Mouse (Mus musculus): ENCODE results near the gene Hspbap1. TPM values are rescaled to one million over a fixed set of nuclear protein-coding genes. Genes with fewer than 3 reads are reported as not detected.

The Hspbap1 gene
- total and polyA plus RNA-seq, 3 experiments: 2.1 to 2.6 (median 2.5) TPM

DNA sequence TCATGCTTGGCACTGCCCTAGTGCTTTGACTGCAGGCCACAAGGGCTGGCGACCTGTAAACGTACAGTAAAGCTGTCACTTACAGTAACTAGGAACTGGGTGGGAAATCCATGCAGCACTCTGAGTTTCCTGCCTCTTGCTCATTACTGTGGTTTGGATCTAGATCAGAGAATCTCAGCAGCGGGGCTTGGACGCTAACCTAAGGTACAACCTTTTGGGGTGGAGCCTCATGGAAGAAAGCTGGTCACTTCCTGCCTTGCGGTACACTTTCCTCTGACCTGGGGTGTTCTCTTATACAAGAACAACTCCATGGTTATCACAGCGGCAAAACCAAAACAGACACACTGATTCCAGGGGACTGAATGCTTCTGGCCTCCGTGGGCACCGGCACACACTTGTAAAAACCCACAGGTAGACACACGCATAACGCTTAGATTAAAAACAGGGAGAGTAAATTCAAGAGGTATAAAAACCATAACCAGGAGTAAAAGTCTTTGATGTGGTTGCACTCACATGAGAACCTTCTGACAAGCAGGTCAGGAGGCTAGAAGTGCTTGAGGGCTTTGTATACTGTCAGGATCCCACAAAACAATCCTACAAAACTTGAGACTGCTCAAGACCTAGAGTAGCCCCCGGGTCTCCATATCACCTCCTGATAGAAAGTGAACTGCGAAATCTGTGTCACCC lies 27.8 kb upstream of the Hspbap1 start:
- H3K4me1 ChIP-seq (ENCODE audit: control insufficient read depth, insufficient read depth, low read length): peaks cover 11% of the 10 kb centered on the region
- no peaks in the 10 kb centered on the region for H3K27me3 ChIP-seq (ENCODE audit: control insufficient read depth, insufficient read depth, low read length)
- WGBS: 60% methylated on average over 12 of the region's 12 CpGs
- H3K4me3 ChIP-seq: no peak overlapping the region
- no peaks in the 10 kb centered on the region; the same call in 1 of the 2 replicates for H3K36me3 ChIP-seq (ENCODE audit: control insufficient read depth, insufficient read depth, low read length)
- no peak for DNase-seq
- no peak overlapping the region for H3K9ac ChIP-seq (ENCODE audit: low read depth, low read length)
- no peak for TF ChIP-seq POLR2A (IDR thresholded peaks at IDR 0.05; ENCODE audit: insufficient read depth, low read depth, low read length)
- TF ChIP-seq EP300 (IDR thresholded peaks at IDR 0.05; ENCODE audit: insufficient read depth, low read depth, low read length): no peak
- TF ChIP-seq CTCF (IDR thresholded peaks at IDR 0.05): no peak
- no peak overlapping the region for H3K27ac ChIP-seq
- intact Hi-C loops (cut with DNase I): no loop called here
- peaks cover 2% of the 10 kb centered on the region; the same call in 1 of the 2 replicates for H3K79me2 ChIP-seq (replicated peaks; ENCODE audit: control insufficient read depth, insufficient read depth, low read length)

DNA sequence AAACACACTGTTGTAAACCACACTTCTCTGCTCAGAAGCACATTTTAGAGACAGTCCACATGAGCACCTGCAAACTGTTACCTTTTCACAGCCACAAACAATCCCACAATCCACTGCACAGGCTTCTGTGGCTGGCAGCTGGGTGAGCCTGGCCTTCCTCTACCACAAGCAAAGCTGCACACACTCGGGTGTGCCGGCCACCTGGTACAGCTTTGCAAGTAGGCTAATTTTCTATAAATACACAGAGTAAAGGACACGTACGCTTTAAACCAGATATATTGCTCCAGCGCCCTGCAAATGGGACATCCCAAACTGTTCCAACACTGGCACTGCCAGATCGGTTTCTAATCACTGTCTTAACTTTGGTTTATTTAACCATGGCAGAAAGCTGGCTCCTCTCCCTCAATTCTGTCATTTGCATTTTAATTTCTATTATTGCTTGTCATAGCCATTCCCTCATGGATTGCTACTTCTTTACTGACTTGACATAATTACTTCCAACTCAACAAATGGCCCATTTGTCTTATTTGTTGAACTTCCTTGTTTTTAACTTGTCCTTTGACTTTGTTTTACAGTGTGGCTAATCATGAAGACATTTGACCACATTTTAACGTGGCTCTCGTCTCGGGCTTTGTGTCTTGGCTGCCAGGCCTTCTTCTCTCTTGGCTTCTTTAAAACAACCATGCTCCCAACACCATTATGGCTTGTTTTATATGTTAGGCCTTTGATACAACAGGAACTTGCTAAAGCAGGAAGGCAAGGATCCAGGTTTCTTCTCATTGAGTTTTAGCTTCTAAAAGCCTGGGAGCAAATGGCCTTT lies 22.5 kb upstream of the Hspbap1 start:
- peak in 1 of 2 experiments; percentile 38 for DNase-seq
- no peak overlapping the region for H3K4me3 ChIP-seq
- H3K4me1 ChIP-seq (ENCODE audit: control insufficient read depth, insufficient read depth, low read length): peaks cover 7% of the 10 kb centered on the region
- H3K79me2 ChIP-seq (replicated peaks; ENCODE audit: control insufficient read depth, insufficient read depth, low read length): peaks cover 2% of the 10 kb centered on the region
- TF ChIP-seq EP300 (IDR thresholded peaks at IDR 0.05; ENCODE audit: insufficient read depth, low read depth, low read length) (no peak), CTCF (IDR thresholded peaks at IDR 0.05) (no peak), POLR2A (IDR thresholded peaks at IDR 0.05; ENCODE audit: insufficient read depth, low read depth, low read length) (no peak)
- peaks cover 8% of the 10 kb centered on the region for H3K36me3 ChIP-seq (ENCODE audit: control insufficient read depth, insufficient read depth, low read length)
- H3K9ac ChIP-seq (ENCODE audit: low read depth, low read length): no peak overlapping the region
- H3K27me3 ChIP-seq (ENCODE audit: control insufficient read depth, insufficient read depth, low read length): no peaks in the 10 kb centered on the region
- intact Hi-C loops (cut with DNase I): no loop called here
- WGBS: 62% methylated on average over 9 of the region's 9 CpGs
- peak overlapping the region; percentile 20 for H3K27ac ChIP-seq

GRCm38 (mm10) chr16:35748237-35748603 lies 22.0 kb upstream of the Hspbap1 start:
- intact Hi-C loops (cut with DNase I): no loop called here
- peaks cover 8% of the 10 kb centered on the region for H3K36me3 ChIP-seq (ENCODE audit: control insufficient read depth, insufficient read depth, low read length)
- no peak overlapping the region for H3K9ac ChIP-seq (ENCODE audit: low read depth, low read length)
- no peak for DNase-seq
- peaks cover 2% of the 10 kb centered on the region; the same call in 1 of the 2 replicates for H3K4me1 ChIP-seq (ENCODE audit: control insufficient read depth, insufficient read depth, low read length)
- peaks cover 2% of the 10 kb centered on the region for H3K79me2 ChIP-seq (replicated peaks; ENCODE audit: control insufficient read depth, insufficient read depth, low read length)
- WGBS: 90% methylated on average over 7 of the region's 7 CpGs
- H3K4me3 ChIP-seq: no peak overlapping the region
- TF ChIP-seq EP300 (IDR thresholded peaks at IDR 0.05; ENCODE audit: insufficient read depth, low read depth, low read length) (no peak), POLR2A (IDR thresholded peaks at IDR 0.05; ENCODE audit: insufficient read depth, low read depth, low read length) (no peak), CTCF (IDR thresholded peaks at IDR 0.05) (no peak)
- no peaks in the 10 kb centered on the region for H3K27me3 ChIP-seq (ENCODE audit: control insufficient read depth, insufficient read depth, low read length)
- no peak overlapping the region; the same call in 1 of the 2 replicates for H3K27ac ChIP-seq

DNA sequence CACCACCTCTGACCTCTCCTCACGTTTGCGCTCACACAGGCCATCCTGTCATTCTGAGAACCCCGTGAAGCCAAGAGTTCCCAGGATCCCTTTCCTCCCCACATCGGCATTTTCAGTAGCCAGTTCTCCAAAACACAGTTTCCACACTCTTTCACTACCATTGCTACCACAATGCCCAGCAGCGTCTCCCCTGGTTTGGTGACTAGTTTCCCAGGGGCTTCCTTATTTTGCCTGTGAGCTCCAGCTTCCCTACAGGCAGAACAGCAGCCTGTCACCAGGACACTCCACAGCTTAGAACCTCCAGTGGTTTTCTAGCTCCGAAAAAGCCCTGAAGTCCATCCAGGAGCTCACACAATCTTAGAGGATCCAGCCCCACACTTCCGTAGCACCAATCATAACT lies 20.8 kb upstream of the Hspbap1 start:
- no peak overlapping the region for H3K4me3 ChIP-seq
- H3K27ac ChIP-seq: no peak overlapping the region
- no peak for TF ChIP-seq CTCF (IDR thresholded peaks at IDR 0.05)
- TF ChIP-seq EP300 (IDR thresholded peaks at IDR 0.05; ENCODE audit: insufficient read depth, low read depth, low read length): no peak
- no peak for TF ChIP-seq POLR2A (IDR thresholded peaks at IDR 0.05; ENCODE audit: insufficient read depth, low read depth, low read length)
- H3K79me2 ChIP-seq (replicated peaks; ENCODE audit: control insufficient read depth, insufficient read depth, low read length): peaks cover 2% of the 10 kb centered on the region; the same call in 1 of the 2 replicates
- peaks cover 2% of the 10 kb centered on the region; the same call in 1 of the 2 replicates for H3K4me1 ChIP-seq (ENCODE audit: control insufficient read depth, insufficient read depth, low read length)
- DNase-seq: no peak
- H3K9ac ChIP-seq (ENCODE audit: low read depth, low read length): no peak overlapping the region
- H3K27me3 ChIP-seq (ENCODE audit: control insufficient read depth, insufficient read depth, low read length): no peaks in the 10 kb centered on the region
- intact Hi-C loops (cut with DNase I): no loop called here
- 85% methylated on average over 7 of the region's 7 CpGs for WGBS
- peaks cover 8% of the 10 kb centered on the region for H3K36me3 ChIP-seq (ENCODE audit: control insufficient read depth, insufficient read depth, low read length)

DNA sequence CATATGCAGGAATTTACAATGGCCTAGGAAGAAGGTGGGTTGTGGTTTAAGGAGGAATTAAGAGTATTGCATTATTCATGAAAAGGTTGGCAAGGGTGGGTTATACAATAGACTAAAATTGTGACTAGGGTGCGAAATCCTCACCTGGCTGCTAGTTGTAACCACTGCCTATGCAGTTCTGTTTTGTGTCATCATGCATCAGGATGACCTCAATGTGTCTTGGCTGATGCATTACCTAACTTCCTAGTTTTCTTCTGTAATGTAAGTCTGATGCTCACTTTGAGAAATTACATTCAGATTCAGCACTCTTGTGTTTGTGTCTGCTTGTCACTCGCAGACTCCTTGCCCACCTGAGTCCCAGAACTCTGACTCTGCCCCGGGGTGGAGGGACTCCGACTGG lies 18.3 kb upstream of the Hspbap1 start:
- no peak for DNase-seq
- H3K79me2 ChIP-seq (replicated peaks; ENCODE audit: control insufficient read depth, insufficient read depth, low read length): peaks cover 3% of the 10 kb centered on the region
- H3K27me3 ChIP-seq (ENCODE audit: control insufficient read depth, insufficient read depth, low read length): no peaks in the 10 kb centered on the region
- no peak overlapping the region for H3K27ac ChIP-seq
- no peak for TF ChIP-seq EP300 (IDR thresholded peaks at IDR 0.05; ENCODE audit: insufficient read depth, low read depth, low read length)
- no peak for TF ChIP-seq POLR2A (IDR thresholded peaks at IDR 0.05; ENCODE audit: insufficient read depth, low read depth, low read length)
- no peak for TF ChIP-seq CTCF (IDR thresholded peaks at IDR 0.05)
- H3K4me3 ChIP-seq: no peak overlapping the region
- WGBS: 84% methylated on average over 4 of the region's 4 CpGs
- peaks cover 12% of the 10 kb centered on the region for H3K36me3 ChIP-seq (ENCODE audit: control insufficient read depth, insufficient read depth, low read length)
- no peak overlapping the region for H3K9ac ChIP-seq (ENCODE audit: low read depth, low read length)
- peaks cover 2% of the 10 kb centered on the region for H3K4me1 ChIP-seq (ENCODE audit: control insufficient read depth, insufficient read depth, low read length)
- intact Hi-C loops (cut with DNase I): no loop called here

DNA sequence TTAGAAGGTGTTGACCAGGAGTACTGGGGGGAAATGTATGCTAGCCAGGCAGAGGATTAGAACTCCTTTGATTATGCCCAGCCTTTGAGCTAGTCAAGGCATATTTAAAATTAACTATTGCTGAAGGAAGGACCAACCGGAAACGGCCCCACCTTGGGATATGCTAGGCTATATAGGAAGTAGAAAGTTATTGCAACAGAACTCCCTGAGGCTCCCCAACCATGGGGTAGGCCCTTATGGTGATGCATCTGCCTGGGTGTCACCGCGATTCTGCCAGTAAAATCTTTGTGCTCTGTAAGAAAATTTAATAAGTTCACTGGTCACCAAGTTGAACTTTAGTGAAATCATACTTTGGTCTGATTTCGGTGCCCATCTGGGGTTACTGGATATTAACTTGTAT lies 16.2 kb upstream of the Hspbap1 start:
- DNase-seq: no peak
- H3K4me1 ChIP-seq (ENCODE audit: control insufficient read depth, insufficient read depth, low read length): no peaks in the 10 kb centered on the region; the same call in 1 of the 2 replicates
- peaks cover 3% of the 10 kb centered on the region for H3K79me2 ChIP-seq (replicated peaks; ENCODE audit: control insufficient read depth, insufficient read depth, low read length)
- no peak for TF ChIP-seq EP300 (IDR thresholded peaks at IDR 0.05; ENCODE audit: insufficient read depth, low read depth, low read length)
- TF ChIP-seq CTCF (IDR thresholded peaks at IDR 0.05): no peak
- no peak for TF ChIP-seq POLR2A (IDR thresholded peaks at IDR 0.05; ENCODE audit: insufficient read depth, low read depth, low read length)
- WGBS: 89% methylated on average over 5 of the region's 5 CpGs
- no peak overlapping the region for H3K9ac ChIP-seq (ENCODE audit: low read depth, low read length)
- no peak overlapping the region for H3K27ac ChIP-seq
- H3K27me3 ChIP-seq (ENCODE audit: control insufficient read depth, insufficient read depth, low read length): no peaks in the 10 kb centered on the region
- H3K36me3 ChIP-seq (ENCODE audit: control insufficient read depth, insufficient read depth, low read length): peaks cover 4% of the 10 kb centered on the region
- intact Hi-C loops (cut with DNase I): no loop called here
- H3K4me3 ChIP-seq: no peak overlapping the region

Measured in heart, adult 2 months (tissue).